Mouse (Mus musculus) E14TG2a.4 (cell line): ENCODE data around the gene Kif17.

Experiments
- CTCF ChIP-seq: conservative IDR thresholded peaks from 2 replicates; pipeline ENCODE4 v1.5.1; 2014; ENCODE audit warnings: low read length
- NANOG ChIP-seq: IDR thresholded peaks from 2 replicates; pipeline ENCODE4 v1.6.1; 2014; ENCODE audit warnings: borderline replicate concordance, low read length, mixed read lengths
- POU5F1 ChIP-seq: IDR thresholded peaks from 2 replicates; pipeline ENCODE4 v1.6.1; 2014; ENCODE audit warnings: low read length, borderline replicate concordance

- TF ChIP-seq CTCF (no peak), NANOG (no peak), POU5F1 (no peak)
Measured at GRCm38 (mm10) chr4:138333135-138333534, 82.9 kb downstream of the Kif17 start.
